16 mouse cellular contexts compared by ENCODE assay signal in the genomic region with DNA sequence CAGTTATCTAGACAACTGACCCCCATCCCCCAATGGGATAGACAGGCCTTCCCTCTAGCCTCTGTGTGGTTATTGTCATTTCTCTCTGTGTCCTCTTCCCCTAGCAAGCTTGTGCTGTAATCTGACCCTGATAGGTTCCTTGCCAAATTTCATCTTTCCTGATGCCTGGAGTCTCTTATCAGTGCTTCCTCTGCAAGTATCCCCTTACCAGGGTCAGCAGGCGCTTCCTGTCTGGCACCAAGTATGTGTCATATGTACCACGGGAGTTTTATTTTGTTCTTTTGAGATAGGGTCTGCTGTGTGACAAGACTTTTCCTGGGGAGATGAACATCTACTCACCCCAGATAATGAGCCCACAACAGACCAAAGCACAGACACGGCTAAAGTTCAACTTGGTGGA. TPM values are rescaled to one million over a fixed set of nuclear protein-coding genes. Genes with fewer than 3 reads are reported as not detected.
DNase-seq lines count a peak whose midpoint lies in the region; ATAC-seq lines count a peak whose summit lies in the region.
"Had no signal": no experiment of that assay in that cellular context is flagged by ENCODE, and none has a peak within 500 bp of the region (broad histone marks: within the 10 kb centered on the region; RNA-seq: fewer than 3 reads in every experiment).

No protein-coding gene starts in this region.

- WGBS in kidney, embryonic 14.5 days: 55% methylated on average over 3 of the region's 3 CpGs
- WGBS in midbrain, embryonic 11.5 days: 83% methylated on average over 3 of the region's 3 CpGs

- no peak overlapping the region for H3K4me2 ChIP-seq in kidney, embryonic 14.5 days (replicated peaks; ENCODE audit: low read depth, low read length)
- H3K4me2 ChIP-seq in midbrain, embryonic 11.5 days: no peak overlapping the region
- H3K4me2 ChIP-seq: hindbrain, embryonic 13.5 days; limb, embryonic 12.5 days; midbrain, embryonic 13.5 days had no signal

- no peak for ATAC-seq in kidney, embryonic 14.5 days (ENCODE audit: low FRiP score, low TSS enrichment)
- ATAC-seq in common myeloid progenitor, adult 5-6 weeks (replicated peaks; ENCODE audit: low read depth, poor library complexity, severe bottlenecking): peak; percentile 55
- ATAC-seq in megakaryocyte progenitor cell, adult 5-6 weeks (replicated peaks; ENCODE audit: poor library complexity): peak; percentile 26
- ATAC-seq in midbrain, embryonic 11.5 days (ENCODE audit: low FRiP score): no peak
- ATAC-seq: midbrain, embryonic 13.5 days had no signal

- H3K4me3 ChIP-seq in kidney, embryonic 14.5 days (ENCODE audit: low read length): no peak overlapping the region
- H3K4me3 ChIP-seq in midbrain, embryonic 11.5 days (ENCODE audit: low read depth, low read length): no peak overlapping the region
- H3K4me3 ChIP-seq: embryonic facial prominence, embryonic 10.5 days; forebrain, embryonic 10.5 days; gastrocnemius, adult 2 months; hindbrain, embryonic 13.5 days; layer of hippocampus, adult 2 months; limb, embryonic 12.5 days; midbrain, embryonic 13.5 days had no signal

- H3K27me3 ChIP-seq in kidney, embryonic 14.5 days (ENCODE audit: control insufficient read depth, insufficient read depth, low read length): no peaks in the 10 kb centered on the region
- H3K27me3 ChIP-seq in midbrain, embryonic 11.5 days (ENCODE audit: control insufficient read depth, insufficient read depth, low read length): no peaks in the 10 kb centered on the region
- H3K27me3 ChIP-seq: hindbrain, embryonic 13.5 days; limb, embryonic 12.5 days; midbrain, embryonic 13.5 days had no signal

- H3K36me3 ChIP-seq in kidney, embryonic 14.5 days (ENCODE audit: control insufficient read depth, insufficient read depth, low read length): no peaks in the 10 kb centered on the region
- H3K36me3 ChIP-seq in midbrain, embryonic 11.5 days (ENCODE audit: control insufficient read depth, insufficient read depth, low read length): no peaks in the 10 kb centered on the region
- H3K36me3 ChIP-seq: forebrain, embryonic 10.5 days; hindbrain, embryonic 13.5 days had no signal

- no peaks in the 10 kb centered on the region for H3K9me3 ChIP-seq in kidney, embryonic 14.5 days (ENCODE audit: control insufficient read depth, low read length)
- H3K9me3 ChIP-seq in midbrain, embryonic 11.5 days (ENCODE audit: control insufficient read depth, low read length): no peaks in the 10 kb centered on the region
- H3K9me3 ChIP-seq: embryonic facial prominence, embryonic 10.5 days; hindbrain, embryonic 13.5 days; limb, embryonic 12.5 days had no signal

- no peak overlapping the region for H3K9ac ChIP-seq in kidney, embryonic 14.5 days (ENCODE audit: low read depth, low read length)
- H3K9ac ChIP-seq in midbrain, embryonic 11.5 days (ENCODE audit: low read length): no peak overlapping the region
- H3K9ac ChIP-seq: hindbrain, embryonic 13.5 days; limb, embryonic 12.5 days; midbrain, embryonic 13.5 days had no signal

- peaks cover 28% of the 10 kb centered on the region for H3K4me1 ChIP-seq in kidney, embryonic 14.5 days (ENCODE audit: control insufficient read depth, insufficient read depth, low read length)
- no peaks in the 10 kb centered on the region for H3K4me1 ChIP-seq in midbrain, embryonic 11.5 days (ENCODE audit: control insufficient read depth, insufficient read depth, low read length)

- no peak overlapping the region for H3K27ac ChIP-seq in kidney, embryonic 14.5 days (ENCODE audit: low read depth, low read length)
- no peak overlapping the region for H3K27ac ChIP-seq in midbrain, embryonic 11.5 days (ENCODE audit: low read depth, low read length)
- H3K27ac ChIP-seq: embryonic facial prominence, embryonic 10.5 days; forebrain, embryonic 10.5 days; gastrocnemius, adult 2 months; hindbrain, embryonic 13.5 days; layer of hippocampus, adult 2 months; limb, embryonic 12.5 days; midbrain, embryonic 13.5 days had no signal

- peak; percentile 50 for DNase-seq in kidney, adult 11 months
- peak; percentile 63 to 83 for DNase-seq in kidney, postnatal 25 days
- no peak for DNase-seq in midbrain, embryonic 11.5 days (ENCODE audit: low spot score, missing footprints)
- DNase-seq in embryo, embryonic 10.5 days (ENCODE audit: low spot score): no peak
- DNase-seq: gastrocnemius, adult 2 months; right cerebral cortex, adult 18-20 months; thymus, postnatal 25 days had no signal

RNA-seq across cellular contexts. Expression of a gene that starts 38.4 kb away (rescaled TPM):
- 10.0 and 18.8 TPM in 2 replicates for polyA plus RNA-seq in kidney, embryonic 14.5 days (2014; fragmentation: Nextera tagmentation; extraction: Ambion mirVana)
- 10.1 and 15.6 TPM in 2 replicates for total RNA-seq in common myeloid progenitor, adult 5-6 weeks (2017)
- 8.6 and 11.5 TPM in 2 replicates for total RNA-seq in megakaryocyte progenitor cell, adult 5-6 weeks (2015)
- total RNA-seq in megakaryocyte progenitor cell, adult 5-6 weeks (2017): 7.3 and 8.2 TPM in 2 replicates
- 18.0 and 18.2 TPM in 2 replicates for polyA plus RNA-seq in midbrain, embryonic 11.5 days (2014; fragmentation: Nextera tagmentation; extraction: Ambion mirVana)

Comparison
In these comparisons a context has a peak if more than half of its experiments do, and no peak if none do; other contexts are left out.
1. DNase-seq: peak in kidney, adult 11 months (single experiment) and kidney, postnatal 25 days (2 of 2); none in midbrain, embryonic 11.5 days (single experiment) and embryo, embryonic 10.5 days (single experiment).
2. ATAC-seq: peak in common myeloid progenitor, adult 5-6 weeks (single experiment) and megakaryocyte progenitor cell, adult 5-6 weeks (single experiment); none in kidney, embryonic 14.5 days (single experiment) and midbrain, embryonic 11.5 days (single experiment).